Mouse (Mus musculus) lung, postnatal 0 days (tissue): ENCODE results near the gene Pdzrn4.

Source experiments
- CTCF ChIP-seq: IDR thresholded peaks from 2 replicates; pipeline ENCODE4 v1.5.1; 2016; ENCODE audit warnings: antibody characterized with exemption, mild to moderate bottlenecking
- EP300 ChIP-seq: IDR thresholded peaks from 2 replicates; pipeline ENCODE4 v1.6.1; 2016; ENCODE audit warnings: antibody characterized with exemption, mild to moderate bottlenecking, control low read depth

GRCm38 (mm10) chr15:92543252-92543651 is 146.6 kb downstream of the Pdzrn4 start:
- TF ChIP-seq CTCF (no peak), EP300 (no peak)
